Mouse (Mus musculus) heart, embryonic 14.5 days (tissue): Measurements from ENCODE around the gene Foxb1. TPM values are rescaled to one million over a fixed set of nuclear protein-coding genes. Genes with fewer than 3 reads are reported as not detected.

ENCODE experiments used
- ATAC-seq: fragments of 200-750 bp; cut with Nextera tagmentation; 2 replicates; pipeline ENCODE4 v1.8.0; 2017; ENCODE audit warnings: low read depth, moderate TSS enrichment; ENCODE audit not compliant: insufficient number of reproducible peaks, insufficient read depth, low FRiP score
- H3K27ac ChIP-seq, 2 experiments: fragments of 200-500 bp in 1 of 2; fragments of 300-500 bp in 1 of 2; sonication (generic) in 1 of 2; replicated peaks in 1 of 2; 2 replicates each; pipeline ENCODE4 v1.5.1; 2012 to 2014; ENCODE audit warnings: low read depth in 2 of 2, low read length in 2 of 2, control low read depth in 1 of 2, mild to moderate bottlenecking in 1 of 2, mixed read lengths in 1 of 2; ENCODE audit not compliant: control insufficient read depth in 1 of 2, insufficient read depth in 1 of 2
- H3K27me3 ChIP-seq: fragments of 300-500 bp; sonication (generic); 2 replicates; pipeline ENCODE4 v1.6.1; 2014; ENCODE audit warnings: mild to moderate bottlenecking, low read length, control low read depth; ENCODE audit not compliant: control insufficient read depth, insufficient read depth
- H3K36me3 ChIP-seq: fragments of 300-500 bp; sonication (generic); 2 replicates; pipeline ENCODE4 v1.6.1; 2014; ENCODE audit warnings: mild to moderate bottlenecking, control low read depth, low read length, mixed read lengths; ENCODE audit not compliant: control insufficient read depth, insufficient read depth
- H3K4me1 ChIP-seq, 2 experiments: fragments of 200-500 bp in 1 of 2; fragments of 300-500 bp in 1 of 2; sonication (generic) in 1 of 2; 2 replicates each; pipeline ENCODE4 v1.6.1; 2012 to 2014; ENCODE audit warnings: low read length in 2 of 2, control low read depth in 1 of 2, mixed read lengths in 1 of 2; ENCODE audit not compliant: control insufficient read depth in 2 of 2, insufficient read depth in 2 of 2
- H3K4me2 ChIP-seq: fragments of 300-500 bp; sonication (generic); 2 replicates; pipeline ENCODE4 v1.6.1; 2014; ENCODE audit warnings: mild to moderate bottlenecking, low read length
- H3K4me3 ChIP-seq, 2 experiments: fragments of 200-500 bp in 1 of 2; fragments of 300-500 bp in 1 of 2; sonication (generic) in 1 of 2; 2 replicates each; pipeline ENCODE4 v1.5.1; 2012 to 2014; ENCODE audit warnings: low read length in 2 of 2, mild to moderate bottlenecking in 2 of 2, control low read depth in 1 of 2, low read depth in 1 of 2, moderate library complexity in 1 of 2; ENCODE audit not compliant: control insufficient read depth in 1 of 2, insufficient read depth in 1 of 2
- H3K9ac ChIP-seq: fragments of 300-500 bp; sonication (generic); 2 replicates; pipeline ENCODE4 v1.6.1; 2014; ENCODE audit warnings: mild to moderate bottlenecking, low read length
- H3K9me3 ChIP-seq: fragments of 300-500 bp; sonication (generic); 2 replicates; pipeline ENCODE4 v1.6.1; 2016; ENCODE audit warnings: low read length, control low read depth; ENCODE audit not compliant: control insufficient read depth
- WGBS: fragments of 180-500 bp; shearing (Covaris S2); extraction: QIAGEN DNeasy Blood & Tissue Kit; methylation state at CpG from one replicate; pipeline ENCODE4 v1.1.7; 2014; 5-methylcytosine and 5-hydroxymethylcytosine counted together
- polyA plus RNA-seq: library from polyadenylated mRNA; unstranded; fragments of >200 nt; fragmentation: Nextera tagmentation; extraction: Ambion mirVana; gene quantifications from 2 replicates; pipeline ENCODE4 v1.2.1, GENCODE M21; 2014

Gene Foxb1
- polyA plus RNA-seq, 1 experiment from 2014 or later, result not detected

DNA sequence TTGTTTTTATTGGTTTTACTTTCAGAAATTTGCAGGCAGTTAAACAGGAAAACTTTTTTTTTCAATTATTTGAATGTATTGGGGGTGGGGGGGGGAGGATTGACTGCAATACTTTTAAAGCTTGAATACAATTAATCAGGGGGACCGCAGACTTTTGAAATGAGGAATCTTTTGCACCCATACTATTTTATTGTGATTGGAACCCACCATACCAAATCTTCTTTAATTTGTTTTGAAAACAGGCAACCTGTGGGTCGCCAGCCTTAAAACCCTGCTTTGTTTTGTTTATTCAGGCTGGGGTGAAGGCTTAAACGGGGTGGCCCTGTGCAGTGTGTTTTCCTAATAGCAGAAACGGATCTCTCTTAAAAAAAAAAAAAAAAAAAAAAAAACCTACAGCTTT is 6.2 kb upstream of the Foxb1 start:
- 3% methylated on average over 4 of the region's 4 CpGs for WGBS
- Histone ChIP-seq H3K27me3 (peaks cover 99% of the 10 kb centered on the region), H3K36me3 (no peaks in the 10 kb centered on the region), H3K27ac (no peak overlapping the region), H3K4me2 (no peak overlapping the region), H3K9ac (no peak overlapping the region), H3K4me1 (peaks cover 0 to 2% of the 10 kb centered on the region in 2 experiments; a peak in 1 of 4 replicates), H3K4me3 (no peak overlapping the region), H3K9me3 (no peaks in the 10 kb centered on the region)
- no peak for ATAC-seq

DNA sequence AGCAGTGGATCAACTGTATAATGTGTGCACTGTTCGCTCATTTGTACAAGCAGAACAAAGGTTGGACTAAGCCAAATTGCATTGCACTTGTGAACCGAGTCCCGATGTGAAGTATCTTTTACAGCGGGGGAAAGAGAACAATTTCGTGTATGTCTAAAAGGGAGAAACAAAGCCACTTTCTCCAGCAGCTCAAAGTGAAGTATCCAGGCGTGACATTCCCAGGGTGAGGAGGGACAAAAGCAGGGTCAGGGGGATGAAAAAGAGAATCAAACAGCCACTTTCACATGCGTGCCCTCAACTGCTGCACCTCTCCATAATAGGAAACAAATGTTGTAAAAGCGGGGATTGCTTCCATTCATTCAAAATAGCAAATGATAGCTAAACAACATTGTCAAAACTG is 5.6 kb upstream of the Foxb1 start:
- Histone ChIP-seq H3K4me1 (peaks cover 0 to 2% of the 10 kb centered on the region in 2 experiments; a peak in 1 of 4 replicates), H3K36me3 (no peaks in the 10 kb centered on the region), H3K4me3 (no peak overlapping the region), H3K27me3 (peaks cover 99% of the 10 kb centered on the region), H3K27ac (no peak overlapping the region), H3K9me3 (no peaks in the 10 kb centered on the region), H3K4me2 (no peak overlapping the region), H3K9ac (no peak overlapping the region)
- WGBS, result 2% methylated on average over 8 of the region's 8 CpGs
- no peak for ATAC-seq

DNA sequence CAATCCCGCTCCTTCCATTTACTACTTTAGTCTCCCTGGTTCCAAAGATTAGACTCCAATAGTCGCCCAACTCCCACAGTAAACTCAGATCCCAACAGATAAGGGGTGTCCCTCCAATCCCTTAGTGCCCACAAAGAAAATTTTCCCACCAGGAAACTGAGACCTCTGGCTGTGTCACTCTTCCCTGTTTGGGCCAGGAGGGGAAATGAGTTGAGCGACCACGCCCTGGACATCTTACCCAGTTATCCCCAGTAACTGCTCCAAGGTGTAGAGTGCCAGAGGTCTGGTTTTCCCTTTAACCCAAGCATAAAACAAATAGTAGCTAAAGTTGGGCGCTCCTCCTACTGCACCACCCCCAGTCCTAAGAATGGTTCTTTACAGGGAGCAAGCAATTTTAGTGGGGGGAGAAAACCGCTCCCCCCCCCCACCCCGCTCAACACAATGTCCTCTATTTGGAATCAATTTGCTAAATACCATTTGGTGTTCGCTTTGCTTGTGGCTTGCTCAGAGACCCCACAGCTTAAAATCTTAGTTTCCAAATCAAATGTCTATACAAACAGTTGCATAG is 4.8 kb upstream of the Foxb1 start:
- under 1% methylated on average over 8 of the region's 8 CpGs for WGBS
- Histone ChIP-seq H3K27me3 (peaks cover 99% of the 10 kb centered on the region), H3K9ac (no peak overlapping the region), H3K36me3 (no peaks in the 10 kb centered on the region), H3K4me3 (no peak overlapping the region), H3K4me1 (peaks cover 0 to 2% of the 10 kb centered on the region in 2 experiments; a peak in 1 of 4 replicates), H3K27ac (no peak overlapping the region), H3K4me2 (no peak overlapping the region), H3K9me3 (no peaks in the 10 kb centered on the region)
- ATAC-seq, result no peak

DNA sequence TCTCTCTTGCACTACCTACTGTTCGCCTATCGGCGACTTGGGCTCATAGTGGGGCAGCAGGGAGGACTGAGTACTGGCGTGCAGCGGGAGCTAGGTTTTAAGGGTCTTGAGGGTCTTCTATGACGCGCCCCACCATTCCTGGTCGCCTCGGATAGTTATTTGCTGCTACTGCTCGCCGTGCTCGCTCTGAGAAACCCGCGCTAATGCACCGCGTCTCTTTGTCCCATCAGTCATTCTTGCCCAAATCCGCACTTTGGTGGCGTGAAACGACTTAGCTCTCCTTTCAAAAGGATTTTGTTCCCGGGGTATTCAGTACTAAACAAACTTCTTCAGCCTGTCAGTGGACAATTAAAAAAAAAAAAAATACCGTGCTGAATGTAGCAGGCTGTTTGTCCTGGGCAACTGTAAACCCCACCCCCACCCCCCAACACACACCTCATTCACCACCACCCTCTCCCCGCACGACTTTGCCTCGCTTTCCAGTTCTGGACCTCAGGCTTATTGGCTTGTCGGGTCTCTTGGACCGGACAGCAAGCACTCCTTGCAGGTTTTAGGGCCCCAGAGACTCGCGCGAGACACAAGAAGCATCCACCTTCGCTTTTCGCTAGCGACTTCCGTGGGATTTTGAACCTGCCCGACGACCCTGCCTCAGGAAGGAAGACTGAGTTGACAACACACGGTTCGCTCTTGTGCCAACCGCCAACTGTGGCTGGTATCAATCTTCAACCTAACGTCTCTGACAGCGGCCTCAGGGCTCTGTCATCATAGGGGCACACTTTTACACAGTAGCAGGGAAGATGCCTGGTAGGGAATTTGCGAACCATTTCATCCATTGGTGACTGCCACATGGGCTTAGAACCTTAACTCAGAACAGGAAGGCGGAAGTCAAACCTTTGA is 4.1 kb upstream of the Foxb1 start:
- WGBS, result 2% methylated on average over 42 of the region's 42 CpGs

DNA sequence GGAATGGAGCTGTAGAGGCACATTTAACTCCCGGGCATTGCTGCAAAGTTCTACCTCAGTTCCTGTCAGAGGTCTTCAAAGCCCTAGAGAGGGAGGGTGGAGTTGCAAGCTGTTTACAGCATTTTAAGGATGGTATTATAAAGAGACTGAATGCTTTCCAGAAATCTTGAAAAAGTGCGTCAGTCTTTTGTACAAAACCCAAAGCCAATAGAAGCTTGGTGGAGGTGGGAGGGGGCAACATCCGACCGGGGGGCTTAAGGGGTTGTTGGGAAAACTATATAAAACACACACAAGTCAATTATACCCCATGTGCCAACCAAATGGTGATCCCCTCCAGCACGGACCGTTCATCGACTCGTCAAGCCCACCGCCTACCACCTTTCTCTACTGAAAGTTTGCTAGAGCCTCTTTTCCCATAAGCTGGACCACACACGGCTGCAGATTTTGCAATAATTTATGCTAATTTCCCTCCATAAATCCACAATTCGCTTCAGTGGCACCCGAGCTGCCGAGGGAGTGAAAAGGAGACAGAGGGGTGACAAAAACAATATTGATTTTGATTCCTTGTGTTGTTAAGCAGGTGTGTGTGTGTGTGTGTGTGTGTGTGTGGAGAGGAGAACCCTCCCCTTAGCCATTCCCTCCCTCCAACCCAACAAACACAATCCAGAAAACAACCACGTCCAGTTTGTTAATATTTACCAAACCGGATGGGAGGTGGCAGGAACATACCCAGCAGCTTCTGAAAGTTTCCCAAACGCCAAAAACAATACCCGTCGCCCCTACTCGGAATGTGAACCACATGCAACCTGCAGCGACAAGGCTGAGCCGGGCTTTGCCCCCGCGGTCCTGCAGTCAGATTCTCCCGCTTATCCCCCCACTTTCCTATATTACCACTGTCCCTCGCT is 3.2 kb upstream of the Foxb1 start:
- Histone ChIP-seq H3K9me3 (no peaks in the 10 kb centered on the region), H3K27me3 (peaks cover 99% of the 10 kb centered on the region), H3K4me2 (no peak overlapping the region), H3K9ac (no peak overlapping the region), H3K4me1 (peaks cover 0 to 2% of the 10 kb centered on the region in 2 experiments; a peak in 1 of 4 replicates), H3K36me3 (no peaks in the 10 kb centered on the region), H3K27ac (no peak overlapping the region), H3K4me3 (no peak overlapping the region)
- no peak for ATAC-seq
- WGBS, result 1% methylated on average over 25 of the region's 25 CpGs

More for the DNA sequence above, 4.1 kb upstream of the Foxb1 start:
- no peak for ATAC-seq
- no peaks in the 10 kb centered on the region for H3K36me3 ChIP-seq
- H3K27ac ChIP-seq, result no peak overlapping the region
- no peak overlapping the region for H3K9ac ChIP-seq
- peaks cover 0 to 2% of the 10 kb centered on the region in 2 experiments; a peak in 1 of 4 replicates for H3K4me1 ChIP-seq
- no peak overlapping the region for H3K4me2 ChIP-seq
- H3K9me3 ChIP-seq, result no peaks in the 10 kb centered on the region
- H3K27me3 ChIP-seq, result peaks cover 99% of the 10 kb centered on the region
- no peak overlapping the region for H3K4me3 ChIP-seq

DNA sequence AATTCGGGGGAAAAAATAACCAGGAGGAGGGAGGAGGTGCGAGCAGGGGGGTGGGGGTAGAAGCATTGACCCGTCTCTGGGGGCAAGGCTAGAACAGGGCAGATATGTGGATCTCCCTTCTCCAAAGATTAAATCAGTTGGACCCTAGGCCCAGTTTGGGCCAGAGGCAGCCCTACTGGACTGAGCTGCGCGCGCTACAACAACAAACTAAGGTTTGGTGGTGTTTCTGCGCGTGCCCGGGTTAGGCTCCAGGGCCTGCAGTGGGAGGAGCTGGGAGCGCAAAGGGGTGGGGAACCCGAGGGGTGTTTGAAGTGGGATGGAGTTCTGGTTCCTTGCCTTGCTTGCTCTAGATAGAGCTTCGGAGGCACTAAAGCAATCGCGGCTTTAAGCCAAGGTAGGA is 2.0 kb upstream of the Foxb1 start:
- Histone ChIP-seq H3K27me3 (peaks cover 100% of the 10 kb centered on the region), H3K9ac (no peak overlapping the region), H3K9me3 (no peaks in the 10 kb centered on the region), H3K27ac (no peak overlapping the region), H3K4me2 (no peak overlapping the region), H3K4me3 (no peak overlapping the region), H3K4me1 (peaks cover 0 to 2% of the 10 kb centered on the region in 2 experiments; a peak in 2 of 4 replicates), H3K36me3 (no peaks in the 10 kb centered on the region)
- 3% methylated on average over 14 of the region's 14 CpGs for WGBS
- no peak for ATAC-seq

DNA sequence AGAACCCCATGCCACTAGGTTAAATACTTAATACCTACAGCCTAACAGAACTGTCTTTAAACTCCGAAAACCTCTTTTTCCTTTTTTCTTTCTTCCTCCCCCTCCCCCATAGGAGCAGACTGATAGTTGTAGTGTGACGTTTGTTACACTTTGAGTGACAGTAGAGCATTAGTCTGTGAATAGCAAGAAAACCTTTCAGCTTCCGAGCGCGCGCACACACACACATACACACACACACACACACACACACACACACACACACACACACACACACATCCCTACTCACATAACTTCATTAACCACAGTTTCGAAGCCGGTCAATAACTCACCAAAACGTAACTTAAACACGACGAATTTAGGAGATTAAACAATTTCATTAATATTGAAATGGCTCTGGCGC is 1.5 kb upstream of the Foxb1 start:
- H3K4me2 ChIP-seq, result no peak overlapping the region
- WGBS, result under 1% methylated on average over 12 of the region's 12 CpGs
- ATAC-seq, result no peak

More for the DNA sequence above, 1.5 kb upstream of the Foxb1 start:
- Histone ChIP-seq H3K4me3 (no peak overlapping the region), H3K27me3 (peaks cover 99% of the 10 kb centered on the region), H3K9me3 (no peaks in the 10 kb centered on the region), H3K9ac (no peak overlapping the region), H3K4me1 (peaks cover 0 to 2% of the 10 kb centered on the region in 2 experiments; a peak in 2 of 4 replicates), H3K36me3 (no peaks in the 10 kb centered on the region), H3K27ac (no peak overlapping the region)
